Mouse (Mus musculus) midbrain, embryonic 11.5 days (tissue): ENCODE results near the gene 1700012P22Rik. TPM values are rescaled to one million over a fixed set of nuclear protein-coding genes. Genes with fewer than 3 reads are reported as not detected.

ENCODE experiments used
- ATAC-seq: fragments of 200-750 bp; cut with Nextera tagmentation; 2 replicates; pipeline ENCODE4 v1.8.0; 2017; ENCODE audit warnings: moderate TSS enrichment, moderate library complexity; ENCODE audit not compliant: low FRiP score
- DNase-seq: peaks from one replicate; pipeline ENCODE4 v3.0.0; 2015; ENCODE audit warnings: low spot score; ENCODE audit errors: missing footprints
- H3K27ac ChIP-seq: fragments of 300-500 bp; sonication (generic); 2 replicates; pipeline ENCODE4 v1.5.1; 2014; ENCODE audit warnings: low read depth, low read length
- H3K27me3 ChIP-seq: fragments of 300-500 bp; sonication (generic); 2 replicates; pipeline ENCODE4 v1.6.1; 2014; ENCODE audit warnings: mild to moderate bottlenecking, low read length, moderate library complexity, mixed read lengths; ENCODE audit not compliant: control insufficient read depth, insufficient read depth
- H3K36me3 ChIP-seq: fragments of 300-500 bp; sonication (generic); 2 replicates; pipeline ENCODE4 v1.6.1; 2014; ENCODE audit warnings: mild to moderate bottlenecking, low read length, moderate library complexity, mixed read lengths; ENCODE audit not compliant: control insufficient read depth, insufficient read depth
- H3K4me1 ChIP-seq: fragments of 300-500 bp; sonication (generic); 2 replicates; pipeline ENCODE4 v1.6.1; 2014; ENCODE audit warnings: low read length; ENCODE audit not compliant: control insufficient read depth, insufficient read depth
- H3K4me2 ChIP-seq: fragments of 300-500 bp; sonication (generic); 2 replicates; pipeline ENCODE4 v1.6.1; 2014; ENCODE audit warnings: mild to moderate bottlenecking, moderate library complexity
- H3K4me3 ChIP-seq: fragments of 300-500 bp; sonication (generic); 2 replicates; pipeline ENCODE4 v1.5.1; 2014; ENCODE audit warnings: low read depth, low read length
- H3K9ac ChIP-seq: fragments of 300-500 bp; sonication (generic); 2 replicates; pipeline ENCODE4 v1.6.1; 2014; ENCODE audit warnings: low read length
- H3K9me3 ChIP-seq: fragments of 300-500 bp; sonication (generic); 2 replicates; pipeline ENCODE4 v1.6.1; 2016; ENCODE audit warnings: low read length; ENCODE audit not compliant: control insufficient read depth
- WGBS: fragments of 180-500 bp; shearing (Covaris S2); extraction: QIAGEN DNeasy Blood & Tissue Kit; methylation state at CpG from one replicate; pipeline ENCODE4 v1.1.7; 2014; 5-methylcytosine and 5-hydroxymethylcytosine counted together
- polyA plus RNA-seq: library from polyadenylated mRNA; unstranded; fragments of >200 nt; fragmentation: Nextera tagmentation; extraction: Ambion mirVana; gene quantifications from 2 replicates; pipeline ENCODE4 v1.2.1, GENCODE M21; 2014

The 1700012P22Rik gene
- polyA plus RNA-seq, 1 experiment from 2014 or later = not detected

- H3K4me1 ChIP-seq = no peaks in the 10 kb centered on the region
- H3K36me3 ChIP-seq = no peaks in the 10 kb centered on the region
- H3K9ac ChIP-seq = no peak overlapping the region
- no peak overlapping the region for H3K27ac ChIP-seq
- WGBS = 83% methylated on average over 2 of the region's 2 CpGs
- ATAC-seq = no peak
- H3K27me3 ChIP-seq = no peaks in the 10 kb centered on the region
- peaks cover 4% of the 10 kb centered on the region; the same call in 1 of the 2 replicates for H3K9me3 ChIP-seq
- H3K4me2 ChIP-seq = no peak overlapping the region
- H3K4me3 ChIP-seq = no peak overlapping the region
- no peak for DNase-seq
These were observed 7.8 kb downstream of the 1700012P22Rik start for GRCm38 (mm10) chr4:144430723-144431122.

GRCm38 (mm10) chr4:144428868-144429267 is 9.7 kb downstream of the 1700012P22Rik start:
- Histone ChIP-seq H3K36me3 (no peaks in the 10 kb centered on the region), H3K9ac (no peak overlapping the region), H3K27ac (no peak overlapping the region), H3K4me1 (no peaks in the 10 kb centered on the region), H3K4me3 (no peak overlapping the region), H3K4me2 (no peak overlapping the region), H3K9me3 (peaks cover 4% of the 10 kb centered on the region; the same call in 1 of the 2 replicates), H3K27me3 (no peaks in the 10 kb centered on the region)
- 20% methylated on average over 3 of the region's 3 CpGs for WGBS
- ATAC-seq = no peak
- DNase-seq = no peak

GRCm38 (mm10) chr4:144424590-144424989 is 14.0 kb downstream of the 1700012P22Rik start:
- Histone ChIP-seq H3K4me1 (no peaks in the 10 kb centered on the region), H3K27ac (no peak overlapping the region), H3K4me2 (no peak overlapping the region), H3K36me3 (no peaks in the 10 kb centered on the region), H3K4me3 (no peak overlapping the region), H3K9me3 (peaks cover 3% of the 10 kb centered on the region; the same call in 1 of the 2 replicates), H3K9ac (no peak overlapping the region), H3K27me3 (no peaks in the 10 kb centered on the region)
- ATAC-seq (no peak), DNase-seq (no peak)
- WGBS = 80% methylated on average over 5 of the region's 5 CpGs

- no peak overlapping the region for H3K4me2 ChIP-seq
- H3K36me3 ChIP-seq = no peaks in the 10 kb centered on the region
- no peak overlapping the region for H3K27ac ChIP-seq
- no peak overlapping the region for H3K4me3 ChIP-seq
- H3K4me1 ChIP-seq = no peaks in the 10 kb centered on the region
- DNase-seq = no peak
- H3K9me3 ChIP-seq = peaks cover 7% of the 10 kb centered on the region; the same call in 1 of the 2 replicates
- ATAC-seq = no peak
- no peak overlapping the region for H3K9ac ChIP-seq
- H3K27me3 ChIP-seq = no peaks in the 10 kb centered on the region
These were observed 17.9 kb downstream of the 1700012P22Rik start for GRCm38 (mm10) chr4:144420644-144421043.

GRCm38 (mm10) chr4:144408290-144408689 is 30.3 kb downstream of the 1700012P22Rik start, which contains the start of gene Pramef12:
TSS of gene Pramef12 (minus strand) at chr4:144408464.
- Histone ChIP-seq H3K9ac (no peak within 1 kb of the TSS), H3K4me2 (no peak within 1 kb of the TSS), H3K4me3 (no peak within 1 kb of the TSS), H3K27me3 (no peaks in the 10 kb centered on the region), H3K27ac (no peak within 1 kb of the TSS), H3K36me3 (no peaks in the 10 kb centered on the region), H3K4me1 (no peaks in the 10 kb centered on the region), H3K9me3 (no peaks in the 10 kb centered on the region; the same call in 1 of the 2 replicates)
- DNase-seq (no peak), ATAC-seq (no peak)
- WGBS = 83% methylated on average over 9 of the region's 9 CpGs

GRCm38 (mm10) chr4:144406261-144406660 is 32.3 kb downstream of the 1700012P22Rik start:
- Histone ChIP-seq H3K9ac (no peak overlapping the region), H3K27me3 (no peaks in the 10 kb centered on the region), H3K4me2 (no peak overlapping the region), H3K4me3 (no peak overlapping the region), H3K9me3 (no peaks in the 10 kb centered on the region; the same call in 1 of the 2 replicates), H3K36me3 (no peaks in the 10 kb centered on the region), H3K27ac (no peak overlapping the region), H3K4me1 (no peaks in the 10 kb centered on the region)
- 66% methylated on average over 3 of the region's 3 CpGs for WGBS
- no peak for DNase-seq
- no peak for ATAC-seq

GRCm38 (mm10) chr4:144404456-144405086 is 34.0 kb downstream of the 1700012P22Rik start:
- Histone ChIP-seq H3K4me2 (peak overlapping the region; percentile 0; the same call in 1 of the 2 replicates), H3K9ac (no peak overlapping the region), H3K9me3 (no peaks in the 10 kb centered on the region; the same call in 1 of the 2 replicates), H3K27me3 (no peaks in the 10 kb centered on the region), H3K4me1 (no peaks in the 10 kb centered on the region), H3K27ac (no peak overlapping the region), H3K4me3 (no peak overlapping the region), H3K36me3 (no peaks in the 10 kb centered on the region)
- DNase-seq (no peak), ATAC-seq (peak; percentile 73)
- 10% methylated on average over 17 of the region's 17 CpGs for WGBS

- Histone ChIP-seq H3K27ac (no peak overlapping the region), H3K4me2 (no peak overlapping the region), H3K4me1 (no peaks in the 10 kb centered on the region), H3K9me3 (no peaks in the 10 kb centered on the region), H3K36me3 (no peaks in the 10 kb centered on the region), H3K4me3 (no peak overlapping the region), H3K27me3 (no peaks in the 10 kb centered on the region), H3K9ac (no peak overlapping the region)
- DNase-seq = no peak
- WGBS = 81% methylated on average over 4 of the region's 4 CpGs
- no peak for ATAC-seq
These were observed 35.9 kb downstream of the 1700012P22Rik start for GRCm38 (mm10) chr4:144402712-144403111.

GRCm38 (mm10) chr4:144396316-144396715 is 42.3 kb downstream of the 1700012P22Rik start:
- Histone ChIP-seq H3K27ac (no peak overlapping the region), H3K9me3 (peaks cover 6% of the 10 kb centered on the region; the same call in 1 of the 2 replicates), H3K4me2 (no peak overlapping the region)

More at GRCm38 (mm10) chr4:144396316-144396715, 42.3 kb downstream of the 1700012P22Rik start:
- ATAC-seq (no peak), DNase-seq (no peak)
- WGBS = 41% methylated on average over 3 of the region's 3 CpGs
- Histone ChIP-seq H3K9ac (no peak overlapping the region), H3K4me3 (no peak overlapping the region), H3K4me1 (no peaks in the 10 kb centered on the region), H3K36me3 (no peaks in the 10 kb centered on the region), H3K27me3 (no peaks in the 10 kb centered on the region)
